Mouse (Mus musculus) stomach, embryonic 14.5 days (tissue): ENCODE data around the gene Slx1b. TPM values are rescaled to one million over a fixed set of nuclear protein-coding genes. Genes with fewer than 3 reads are reported as not detected.

Source experiments
- ATAC-seq: fragments of 200-750 bp; cut with Nextera tagmentation; 2 replicates; pipeline ENCODE4 v1.8.0; 2017; ENCODE audit warnings: low read depth, moderate TSS enrichment; ENCODE audit not compliant: insufficient number of reproducible peaks, insufficient read depth, low FRiP score
- H3K27ac ChIP-seq: fragments of 300-500 bp; sonication (generic); 2 replicates; pipeline ENCODE4 v1.5.1; 2014; ENCODE audit warnings: mild to moderate bottlenecking, low read length, moderate library complexity, mixed read lengths
- H3K27me3 ChIP-seq: fragments of 300-500 bp; sonication (generic); 2 replicates; pipeline ENCODE4 v1.6.1; 2014; ENCODE audit warnings: low read length, control low read depth, mixed read lengths; ENCODE audit not compliant: control insufficient read depth, insufficient read depth
- H3K36me3 ChIP-seq: fragments of 300-500 bp; sonication (generic); 2 replicates; pipeline ENCODE4 v1.6.1; 2014; ENCODE audit warnings: mild to moderate bottlenecking, control low read depth, low read length, moderate library complexity, mixed read lengths; ENCODE audit not compliant: control insufficient read depth, insufficient read depth
- H3K4me1 ChIP-seq: fragments of 300-500 bp; sonication (generic); 2 replicates; pipeline ENCODE4 v1.6.1; 2014; ENCODE audit warnings: low read length, control low read depth, mixed read lengths; ENCODE audit not compliant: control insufficient read depth, insufficient read depth
- H3K4me2 ChIP-seq: fragments of 300-500 bp; sonication (generic); replicated peaks from 2 replicates; pipeline ENCODE4 v1.6.1; 2014; ENCODE audit warnings: low read depth, low read length, control low read depth
- H3K4me3 ChIP-seq: fragments of 300-500 bp; sonication (generic); 2 replicates; pipeline ENCODE4 v1.5.1; 2014; ENCODE audit warnings: low read depth, low read length, control low read depth
- H3K9ac ChIP-seq: fragments of 300-500 bp; sonication (generic); replicated peaks from 2 replicates; pipeline ENCODE4 v1.6.1; 2014; ENCODE audit warnings: low read depth, mild to moderate bottlenecking, control low read depth, low read length, moderate library complexity, mixed read lengths
- H3K9me3 ChIP-seq: fragments of 300-500 bp; sonication (generic); 2 replicates; pipeline ENCODE4 v1.6.1; 2016; ENCODE audit warnings: low read depth, low read length, control low read depth; ENCODE audit not compliant: control insufficient read depth
- whole genome bisulfite sequencing: fragments of 180-500 bp; shearing (Covaris S2); extraction: QIAGEN DNeasy Blood & Tissue Kit; methylation state at CpG from one replicate; pipeline ENCODE4 v1.1.7; 2014; 5-methylcytosine and 5-hydroxymethylcytosine counted together
- polyA plus RNA-seq: library from polyadenylated mRNA; unstranded; fragments of >200 nt; fragmentation: Nextera tagmentation; extraction: Ambion mirVana; gene quantifications from 2 replicates; pipeline ENCODE4 v1.2.1, GENCODE M21; 2014

Slx1b gene
- polyA plus RNA-seq, 1 experiment from 2014 or later = 8.4 TPM

- 82% methylated on average over 10 of the region's 10 CpGs for WGBS
- Histone ChIP-seq H3K9me3 (no peaks in the 10 kb centered on the region), H3K4me3 (no peak overlapping the region), H3K4me1 (peaks cover 8% of the 10 kb centered on the region), H3K36me3 (no peaks in the 10 kb centered on the region), H3K27ac (no peak overlapping the region), H3K27me3 (no peaks in the 10 kb centered on the region; the same call in 1 of the 2 replicates), H3K4me2 (no peak overlapping the region), H3K9ac (no peak overlapping the region)
- no peak for ATAC-seq
Observed at GRCm38 (mm10) chr7:126708175-126708952, 12.8 kb upstream of the Slx1b start.

DNA sequence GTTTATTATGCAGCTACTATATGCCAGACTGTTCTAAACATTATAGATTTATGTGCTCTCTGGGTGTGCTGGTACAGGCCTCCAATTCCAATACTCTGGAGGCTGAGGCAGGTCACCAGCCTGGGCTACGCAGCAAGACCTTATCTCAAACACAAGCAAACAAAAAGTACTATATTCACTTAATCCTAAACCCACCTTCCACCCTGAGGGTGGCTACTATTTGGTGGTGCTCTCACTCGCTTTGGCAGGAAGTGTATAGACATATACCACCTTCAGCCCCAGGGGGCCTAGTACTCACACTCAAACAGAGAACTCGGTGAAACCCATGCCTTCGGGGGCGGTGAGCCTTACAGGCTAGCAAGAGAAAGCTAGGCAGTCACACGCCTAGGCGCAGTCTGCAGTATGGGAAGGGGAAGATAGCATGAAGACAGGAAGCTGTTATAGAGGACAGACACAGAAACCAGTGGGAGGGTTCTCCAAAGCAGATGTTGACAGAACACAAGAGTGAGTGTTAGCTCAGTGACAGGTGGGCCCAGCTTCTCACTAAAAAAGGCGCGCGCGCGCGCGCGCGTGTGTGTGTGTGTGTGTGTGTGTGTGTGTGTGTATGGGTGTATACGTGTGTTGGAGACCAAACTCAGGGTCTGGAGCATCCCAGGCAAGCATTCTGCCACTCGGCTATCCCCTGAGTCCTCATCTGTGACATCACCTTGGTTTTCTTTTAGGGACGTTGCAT is 12.0 kb upstream of the Slx1b start, which contains the start of gene Coro1a:
TSS of gene Coro1a (minus strand) at position 346 of the 733 bp plus-strand sequence.
- WGBS = 86% methylated on average over 19 of the region's 19 CpGs
- no peak for ATAC-seq
- Histone ChIP-seq H3K9ac (no peak within 1 kb of the TSS), H3K36me3 (no peaks in the 10 kb centered on the region), H3K9me3 (no peaks in the 10 kb centered on the region), H3K27me3 (no peaks in the 10 kb centered on the region; the same call in 1 of the 2 replicates), H3K4me2 (no peak within 1 kb of the TSS), H3K4me1 (peaks cover 8% of the 10 kb centered on the region), H3K27ac (no peak within 1 kb of the TSS), H3K4me3 (no peak within 1 kb of the TSS)

DNA sequence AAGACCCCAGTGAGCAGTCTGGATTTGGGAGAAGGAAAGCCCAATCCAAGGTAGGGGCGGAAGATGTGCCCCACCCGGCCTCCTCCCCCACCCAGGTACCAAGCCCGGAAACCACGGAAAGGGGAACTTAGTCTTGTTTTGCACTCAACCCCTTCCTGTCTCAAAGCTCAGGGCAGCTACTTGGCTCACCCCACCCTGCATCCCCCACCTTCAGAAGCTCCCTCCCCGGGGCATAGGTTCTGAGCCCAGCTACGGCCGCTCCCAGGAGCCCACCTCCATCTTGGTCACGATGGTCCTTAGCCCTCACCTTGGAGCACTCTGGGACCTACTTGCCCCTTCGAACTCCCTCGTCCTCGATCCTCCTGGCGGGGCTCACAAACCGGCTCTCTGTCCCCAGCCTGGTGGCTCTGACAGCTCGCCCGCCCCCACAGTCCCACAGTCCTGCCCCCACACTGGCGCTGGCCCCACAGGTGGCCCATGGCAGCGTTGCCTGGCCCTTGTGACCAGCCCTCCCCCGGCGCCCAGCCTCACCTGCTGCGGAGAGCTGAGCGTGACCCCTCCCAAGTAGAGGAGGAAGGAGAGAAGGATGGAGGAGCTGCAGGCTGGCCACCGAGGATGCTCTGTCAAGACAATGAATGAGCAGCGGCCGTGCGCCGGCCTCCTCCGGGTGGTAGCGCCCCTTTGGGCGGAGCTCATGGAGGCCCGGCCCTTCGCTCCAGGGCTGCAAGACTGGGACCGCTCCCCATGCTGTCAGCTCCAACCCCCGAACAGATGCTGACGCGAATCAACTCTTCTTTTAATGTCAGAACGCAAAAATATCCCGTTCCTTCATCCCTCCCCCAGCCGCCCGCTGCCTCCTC is 8.8 kb upstream of the Slx1b start:
- peak overlapping the region; percentile 31 for H3K4me3 ChIP-seq
- 3% methylated on average over 39 of the region's 39 CpGs for WGBS
- H3K9ac ChIP-seq = peak overlapping the region; percentile 14; the same call in 1 of the 2 replicates
- H3K4me2 ChIP-seq = peak overlapping the region; percentile 52
- no peaks in the 10 kb centered on the region for H3K9me3 ChIP-seq
- peak; percentile 42; the same call in 1 of the 2 replicates for ATAC-seq
- no peaks in the 10 kb centered on the region; the same call in 1 of the 2 replicates for H3K27me3 ChIP-seq
- H3K36me3 ChIP-seq = no peaks in the 10 kb centered on the region
- H3K4me1 ChIP-seq = peaks cover 8% of the 10 kb centered on the region
- no peak overlapping the region for H3K27ac ChIP-seq

- H3K4me3 ChIP-seq = peak overlapping the region; percentile 31; the same call in 1 of the 2 replicates
- no peaks in the 10 kb centered on the region; the same call in 1 of the 2 replicates for H3K27me3 ChIP-seq
- H3K36me3 ChIP-seq = no peaks in the 10 kb centered on the region
- H3K4me1 ChIP-seq = peaks cover 8% of the 10 kb centered on the region
- WGBS = 20% methylated on average over 7 of the region's 7 CpGs
- H3K9ac ChIP-seq = no peak overlapping the region
- ATAC-seq = no peak
- H3K9me3 ChIP-seq = no peaks in the 10 kb centered on the region
- H3K27ac ChIP-seq = no peak overlapping the region
- H3K4me2 ChIP-seq = peak overlapping the region; percentile 52; the same call in 1 of the 2 replicates
Observed at GRCm38 (mm10) chr7:126703757-126704077, 8.1 kb upstream of the Slx1b start.

- H3K9ac ChIP-seq = no peak overlapping the region; the same call in 1 of the 2 replicates
- H3K4me3 ChIP-seq = no peak overlapping the region; the same call in 1 of the 2 replicates
- H3K4me1 ChIP-seq = peaks cover 8% of the 10 kb centered on the region
- no peak for ATAC-seq
- no peak overlapping the region for H3K4me2 ChIP-seq
- H3K27ac ChIP-seq = no peak overlapping the region
- H3K36me3 ChIP-seq = no peaks in the 10 kb centered on the region
- no peaks in the 10 kb centered on the region for H3K9me3 ChIP-seq
- WGBS = 68% methylated on average over 12 of the region's 12 CpGs
- H3K27me3 ChIP-seq = no peaks in the 10 kb centered on the region; the same call in 1 of the 2 replicates
Observed at GRCm38 (mm10) chr7:126702861-126703756, 7.5 kb upstream of the Slx1b start.

DNA sequence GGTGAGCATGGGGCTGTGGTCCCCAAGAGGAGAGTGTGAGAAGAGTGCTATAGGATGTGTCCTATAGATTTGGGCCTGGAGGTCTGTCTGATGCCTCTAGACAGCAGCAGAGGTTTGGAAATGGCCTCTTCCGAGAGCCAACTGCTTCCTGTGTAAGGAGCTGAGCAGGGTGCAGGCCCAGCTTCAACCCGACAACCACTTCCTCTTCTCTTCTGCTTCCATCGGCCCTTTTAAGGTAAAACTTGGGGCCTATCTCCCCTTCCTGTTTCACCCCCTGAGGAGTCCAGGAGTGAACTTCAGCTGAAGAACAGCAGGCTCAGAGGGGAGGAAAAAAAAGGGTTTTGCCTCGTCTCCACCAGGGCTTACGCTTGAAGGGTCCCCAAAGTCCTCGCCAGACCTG is 6.8 kb upstream of the Slx1b start:
- H3K9me3 ChIP-seq = no peaks in the 10 kb centered on the region
- no peak overlapping the region for H3K27ac ChIP-seq
- peaks cover 8% of the 10 kb centered on the region for H3K4me1 ChIP-seq
- H3K4me3 ChIP-seq = no peak overlapping the region
- H3K4me2 ChIP-seq = no peak overlapping the region
- 75% methylated on average over 6 of the region's 6 CpGs for WGBS
- no peak overlapping the region for H3K9ac ChIP-seq
- no peak for ATAC-seq
- H3K27me3 ChIP-seq = no peaks in the 10 kb centered on the region; the same call in 1 of the 2 replicates
- no peaks in the 10 kb centered on the region for H3K36me3 ChIP-seq

DNA sequence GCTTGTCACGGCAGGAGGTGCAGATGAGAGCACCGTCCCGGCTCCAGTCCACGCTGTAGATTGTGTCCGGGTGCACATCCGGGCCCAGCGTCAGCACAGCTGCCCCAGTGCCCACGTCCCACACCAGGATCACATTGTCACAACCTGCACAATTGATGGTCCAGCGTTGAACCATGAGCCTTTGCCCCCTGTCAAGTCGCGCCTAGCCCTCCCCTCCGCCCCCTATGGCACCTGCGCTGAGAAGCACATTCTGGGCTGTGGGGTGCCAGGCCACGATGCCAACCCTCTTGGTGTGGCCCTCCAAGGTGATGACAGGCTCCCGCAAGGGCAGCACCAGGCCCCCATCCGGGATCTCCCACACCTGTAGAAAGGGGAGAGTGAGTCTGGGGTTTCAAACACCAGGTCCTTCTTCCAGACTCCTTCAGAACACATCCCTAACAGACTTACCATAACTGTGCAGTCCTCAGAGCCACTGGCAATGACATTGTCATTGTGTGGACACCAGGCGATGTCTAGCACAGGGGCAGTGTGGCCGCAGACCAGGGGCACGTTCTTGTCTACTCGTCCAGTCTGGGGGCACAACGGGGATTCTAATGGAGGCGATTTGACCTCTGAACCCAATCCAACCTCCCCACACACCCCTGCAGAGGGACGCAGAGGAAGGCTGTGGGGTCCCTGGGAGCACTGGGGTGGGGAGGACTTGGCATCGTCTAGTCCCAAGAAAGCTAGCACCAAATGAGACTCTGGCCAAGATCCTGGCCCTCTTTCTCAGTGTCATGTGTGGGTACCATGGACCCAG is 6.2 kb upstream of the Slx1b start:
- Histone ChIP-seq H3K27ac (no peak overlapping the region), H3K4me3 (no peak overlapping the region), H3K4me1 (peaks cover 9% of the 10 kb centered on the region), H3K27me3 (no peaks in the 10 kb centered on the region; the same call in 1 of the 2 replicates), H3K4me2 (peak overlapping the region; percentile 22; the same call in 1 of the 2 replicates), H3K9ac (0 out of 2 replicates have a peak overlapping the region, but pooled peaks have one; percentile 6), H3K36me3 (no peaks in the 10 kb centered on the region), H3K9me3 (no peaks in the 10 kb centered on the region)
- no peak for ATAC-seq
- 59% methylated on average over 24 of the region's 24 CpGs for whole genome bisulfite sequencing
